Mouse (Mus musculus) hindbrain, embryonic 16.5 days (tissue): Measurements from ENCODE around the gene Phlda1. TPM values are rescaled to one million over a fixed set of nuclear protein-coding genes. Genes with fewer than 3 reads are reported as not detected.

Experiments
- ATAC-seq: fragments of 200-750 bp; cut with Nextera tagmentation; 2 replicates; pipeline ENCODE4 v1.8.0; 2017; ENCODE audit warnings: moderate TSS enrichment, moderate library complexity
- H3K27ac ChIP-seq: fragments of 300-500 bp; sonication (generic); 2 replicates; pipeline ENCODE4 v1.5.1; 2014; ENCODE audit warnings: low read depth, mild to moderate bottlenecking, control low read depth, low read length, moderate library complexity
- H3K27me3 ChIP-seq: fragments of 300-500 bp; sonication (generic); replicated peaks from 2 replicates; pipeline ENCODE4 v1.6.1; 2014; ENCODE audit warnings: low read length; ENCODE audit not compliant: control insufficient read depth, insufficient read depth
- H3K36me3 ChIP-seq: fragments of 300-500 bp; sonication (generic); 2 replicates; pipeline ENCODE4 v1.6.1; 2014; ENCODE audit warnings: mild to moderate bottlenecking, low read length, moderate library complexity, mixed read lengths; ENCODE audit not compliant: control insufficient read depth, insufficient read depth
- H3K4me1 ChIP-seq: fragments of 300-500 bp; sonication (generic); 2 replicates; pipeline ENCODE4 v1.6.1; 2014; ENCODE audit warnings: low read depth, low read length; ENCODE audit not compliant: control insufficient read depth, insufficient read depth
- H3K4me2 ChIP-seq: fragments of 300-500 bp; sonication (generic); 2 replicates; pipeline ENCODE4 v1.6.1; 2014; ENCODE audit warnings: mild to moderate bottlenecking, low read length, control low read depth, moderate library complexity
- H3K4me3 ChIP-seq: fragments of 300-500 bp; sonication (generic); 2 replicates; pipeline ENCODE4 v1.5.1; 2014; ENCODE audit warnings: mild to moderate bottlenecking, low read length, control low read depth, moderate library complexity
- H3K9ac ChIP-seq: fragments of 300-500 bp; sonication (generic); 2 replicates; pipeline ENCODE4 v1.6.1; 2014; ENCODE audit warnings: low read depth, mild to moderate bottlenecking, control low read depth, low read length, moderate library complexity
- H3K9me3 ChIP-seq: fragments of 300-500 bp; sonication (generic); 2 replicates; pipeline ENCODE4 v1.6.1; 2014; ENCODE audit warnings: mild to moderate bottlenecking, low read length, moderate library complexity; ENCODE audit not compliant: control insufficient read depth
- WGBS: fragments of 180-500 bp; shearing (Covaris S2); extraction: QIAGEN DNeasy Blood & Tissue Kit; methylation state at CpG from one replicate; pipeline ENCODE4 v1.1.7; 2014; 5-methylcytosine and 5-hydroxymethylcytosine counted together
- polyA plus RNA-seq: library from polyadenylated mRNA; unstranded; fragments of >200 nt; fragmentation: Nextera tagmentation; extraction: Ambion mirVana; gene quantifications from 2 replicates; pipeline ENCODE4 v1.2.1, GENCODE M21; 2015

Phlda1 gene
- 54.4 and 54.8 TPM in 2 replicates for polyA plus RNA-seq

DNA sequence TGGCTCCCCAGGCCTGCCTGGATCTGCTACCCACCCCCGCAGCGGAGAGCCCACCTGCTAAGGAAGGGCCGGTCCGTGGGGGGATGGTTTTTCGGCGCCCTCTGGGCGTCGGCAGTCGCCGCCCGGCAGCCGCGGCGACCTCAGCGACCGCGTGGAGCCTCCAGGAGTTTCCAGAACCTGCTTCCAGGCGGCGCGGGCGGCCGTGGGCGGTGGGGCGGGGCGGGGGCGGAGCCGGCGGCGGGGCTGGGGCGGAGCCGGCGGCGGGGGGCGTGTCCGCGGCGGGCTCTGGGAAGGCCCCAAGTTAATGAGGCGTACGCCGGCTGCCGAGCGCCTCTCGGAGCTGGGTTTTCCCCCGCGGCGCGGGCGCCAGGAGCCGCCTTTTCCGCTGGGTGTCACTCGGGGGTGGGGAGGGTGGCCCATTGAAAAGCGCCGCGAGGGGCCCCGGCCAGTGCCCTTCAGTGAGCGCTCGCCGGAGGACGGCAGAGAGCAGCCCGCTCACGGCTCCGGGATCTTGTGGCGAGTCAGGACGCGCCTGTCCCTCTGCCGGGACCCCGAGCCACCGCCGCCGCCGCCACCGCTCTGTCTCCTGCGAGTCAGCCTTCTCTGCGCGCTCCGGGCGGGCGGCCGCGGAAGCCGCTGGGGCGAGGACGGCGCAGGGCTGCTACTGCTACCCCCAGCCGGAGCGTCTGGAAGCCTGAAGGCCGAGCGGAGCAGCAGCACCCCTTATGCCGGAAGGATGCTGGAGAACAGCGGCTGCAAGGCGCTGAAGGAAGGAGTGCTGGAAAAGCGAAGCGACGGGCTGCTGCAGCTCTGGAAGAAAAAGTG lies at the start of gene Phlda1:
Phlda1 (plus strand) TSS at position 186 of the 825 bp plus-strand sequence.
- H3K4me1 ChIP-seq: peaks cover 10% of the 10 kb centered on the region
- peak; percentile 89 for ATAC-seq
- under 1% methylated on average over 57 of the region's 94 CpGs for WGBS

DNA sequence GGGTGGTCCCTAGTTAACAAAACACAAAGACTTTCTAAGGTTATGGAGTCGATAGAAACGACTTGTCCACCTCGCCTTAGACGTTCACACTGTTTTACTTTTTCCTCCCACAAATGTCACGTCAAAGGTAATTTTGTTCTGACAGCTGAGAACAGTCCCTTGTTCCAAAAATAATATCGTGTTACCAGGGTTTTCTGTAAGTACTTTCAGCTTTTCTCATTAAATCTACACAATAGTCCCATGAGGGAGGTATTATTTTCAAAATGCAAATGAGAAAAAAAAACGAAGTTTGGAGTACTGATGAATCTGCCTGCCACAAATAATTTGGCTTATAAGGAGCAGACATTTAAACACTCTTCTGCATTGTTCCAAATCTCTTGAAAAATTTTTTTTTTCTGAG lies 48.0 kb upstream of the Phlda1 start:
- H3K27me3 ChIP-seq: no peaks in the 10 kb centered on the region
- 63% methylated on average over 7 of the region's 7 CpGs for WGBS
- H3K9me3 ChIP-seq: no peaks in the 10 kb centered on the region
- H3K36me3 ChIP-seq: no peaks in the 10 kb centered on the region
- H3K4me2 ChIP-seq: no peak overlapping the region
- no peak overlapping the region for H3K4me3 ChIP-seq
- H3K4me1 ChIP-seq: 0 out of 2 replicates have a peak, but pooled peaks cover 4% of the 10 kb centered on the region
- no peak overlapping the region for H3K9ac ChIP-seq
- no peak for ATAC-seq
- no peak overlapping the region for H3K27ac ChIP-seq

More for the DNA sequence above, at the start of gene Phlda1:
- H3K9me3 ChIP-seq: no peaks in the 10 kb centered on the region
- H3K27me3 ChIP-seq: no peaks in the 10 kb centered on the region
- peak within 1 kb of the TSS; percentile 96 for H3K4me2 ChIP-seq
- no peaks in the 10 kb centered on the region for H3K36me3 ChIP-seq
- peak within 1 kb of the TSS; percentile 78 for H3K4me3 ChIP-seq
- peak within 1 kb of the TSS; percentile 93 for H3K9ac ChIP-seq
- peak within 1 kb of the TSS; percentile 94 for H3K27ac ChIP-seq

DNA sequence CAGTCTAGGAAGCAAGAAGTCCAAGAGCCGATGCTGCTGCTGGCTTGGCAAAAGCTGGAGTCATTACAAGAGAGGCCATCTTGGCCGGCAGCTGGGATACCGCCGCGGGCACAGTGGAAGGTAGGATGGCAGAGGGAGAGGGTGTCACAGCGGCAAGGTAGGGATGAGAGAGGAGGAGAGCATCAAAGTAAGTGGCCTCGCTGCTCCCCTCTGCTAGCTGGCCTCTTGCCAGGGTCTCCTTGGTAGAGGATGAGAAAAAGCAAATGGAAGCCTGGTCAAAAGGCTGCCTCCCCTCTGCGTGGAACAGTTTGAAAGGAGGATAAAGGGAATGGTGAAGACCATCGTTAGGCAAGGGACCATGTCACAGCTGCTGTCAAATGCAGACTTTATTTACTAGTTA lies 47.0 kb upstream of the Phlda1 start:
- Histone ChIP-seq H3K9ac (no peak overlapping the region), H3K4me2 (no peak overlapping the region), H3K36me3 (no peaks in the 10 kb centered on the region), H3K9me3 (no peaks in the 10 kb centered on the region), H3K4me1 (0 out of 2 replicates have a peak, but pooled peaks cover 4% of the 10 kb centered on the region), H3K27ac (no peak overlapping the region), H3K4me3 (no peak overlapping the region), H3K27me3 (no peaks in the 10 kb centered on the region)
- 58% methylated on average over 9 of the region's 9 CpGs for WGBS
- no peak for ATAC-seq

DNA sequence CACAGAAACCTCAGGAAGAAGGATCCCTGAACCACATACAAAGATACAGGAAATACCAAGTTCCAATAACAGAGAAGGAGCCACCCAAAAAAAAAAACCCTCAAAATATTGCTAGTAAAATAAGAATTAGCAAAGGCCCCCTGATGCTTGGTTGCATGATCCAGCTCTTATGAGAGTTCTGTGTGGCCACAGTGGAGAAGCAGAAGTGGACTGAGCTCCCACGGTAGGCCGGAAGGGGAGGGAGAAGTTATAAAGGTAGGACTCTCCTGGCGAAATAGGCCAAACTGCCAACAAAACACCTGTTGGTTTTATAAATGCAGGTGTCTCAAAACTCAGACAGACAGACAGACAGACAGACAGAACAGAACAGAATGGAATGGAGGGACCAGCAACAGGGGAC lies 46.2 kb upstream of the Phlda1 start:
- no peaks in the 10 kb centered on the region for H3K27me3 ChIP-seq
- H3K36me3 ChIP-seq: no peaks in the 10 kb centered on the region
- no peaks in the 10 kb centered on the region for H3K9me3 ChIP-seq
- no peak for ATAC-seq
- H3K9ac ChIP-seq: no peak overlapping the region
- H3K4me3 ChIP-seq: no peak overlapping the region
- H3K4me2 ChIP-seq: no peak overlapping the region
- WGBS: 84% methylated on average over 3 of the region's 3 CpGs
- no peak overlapping the region for H3K27ac ChIP-seq
- 0 out of 2 replicates have a peak, but pooled peaks cover 4% of the 10 kb centered on the region for H3K4me1 ChIP-seq

DNA sequence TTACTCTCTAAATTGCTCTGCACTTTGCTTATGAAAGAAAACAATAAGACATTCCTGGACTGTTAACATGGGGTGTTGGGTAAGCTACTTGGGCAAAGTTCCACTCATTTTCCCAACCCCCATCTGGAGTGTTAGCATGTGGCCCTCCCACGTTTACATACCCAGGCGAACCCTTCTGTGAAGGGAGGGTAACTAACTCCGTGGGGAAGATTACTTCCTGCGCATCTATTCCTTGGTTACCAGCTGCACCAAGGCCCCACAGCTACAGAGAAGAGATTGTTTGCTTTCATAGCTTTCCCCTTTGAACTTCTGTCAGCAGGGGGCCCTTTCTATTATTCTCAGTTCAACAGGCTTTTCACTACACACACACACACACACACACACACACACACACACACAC lies 45.7 kb upstream of the Phlda1 start:
- H3K9ac ChIP-seq: no peak overlapping the region
- no peaks in the 10 kb centered on the region for H3K9me3 ChIP-seq
- H3K36me3 ChIP-seq: no peaks in the 10 kb centered on the region
- no peak for ATAC-seq
- no peak overlapping the region for H3K4me2 ChIP-seq
- no peaks in the 10 kb centered on the region for H3K27me3 ChIP-seq
- no peak overlapping the region for H3K27ac ChIP-seq
- H3K4me1 ChIP-seq: 0 out of 2 replicates have a peak, but pooled peaks cover 4% of the 10 kb centered on the region
- 12% methylated on average over 4 of the region's 4 CpGs for WGBS
- H3K4me3 ChIP-seq: no peak overlapping the region

DNA sequence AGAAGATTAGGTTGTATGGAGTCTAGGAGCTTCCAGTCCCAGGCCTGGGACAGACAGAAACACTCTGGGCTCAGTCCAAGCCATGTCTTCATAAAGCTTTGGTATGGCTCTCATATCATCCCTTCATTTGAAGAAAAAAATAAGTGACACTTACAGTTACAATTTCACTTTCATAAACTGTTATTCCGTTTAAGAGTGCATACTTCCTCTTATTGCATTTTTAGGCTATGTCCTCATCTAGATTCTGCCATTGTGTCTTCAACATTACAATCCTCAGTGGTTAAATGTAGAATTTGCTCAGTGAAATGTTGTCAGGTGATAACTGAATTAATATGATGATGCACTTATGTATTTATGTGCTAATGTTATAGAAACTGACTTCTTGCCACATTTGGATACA lies 41.3 kb upstream of the Phlda1 start:
- no peak for ATAC-seq
- Histone ChIP-seq H3K36me3 (no peaks in the 10 kb centered on the region), H3K4me3 (no peak overlapping the region), H3K27me3 (no peaks in the 10 kb centered on the region), H3K27ac (no peak overlapping the region), H3K4me1 (0 out of 2 replicates have a peak, but pooled peaks cover 4% of the 10 kb centered on the region), H3K9me3 (no peaks in the 10 kb centered on the region), H3K9ac (no peak overlapping the region), H3K4me2 (no peak overlapping the region)
- WGBS: 84% methylated on average over 1 of the region's 1 CpGs

DNA sequence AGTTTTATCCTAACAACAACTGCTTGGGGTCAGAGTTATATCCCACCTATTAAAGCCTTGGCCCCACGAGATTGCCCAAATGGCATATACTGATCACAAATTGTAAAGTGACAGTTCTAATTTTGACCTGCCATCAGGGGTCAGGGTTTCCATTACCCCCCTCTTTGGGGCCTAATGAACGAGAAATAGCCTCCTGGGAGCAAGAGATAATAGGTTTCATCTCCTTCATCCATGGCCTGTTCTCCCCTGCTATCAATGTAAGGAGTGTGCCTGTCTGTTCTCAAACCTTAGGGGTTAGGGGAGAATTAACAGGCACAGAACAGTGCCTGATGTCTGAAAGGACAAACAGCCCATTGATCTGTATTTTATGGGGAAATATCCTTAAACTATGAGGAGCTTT lies 40.7 kb upstream of the Phlda1 start:
- WGBS: 44% methylated on average over 2 of the region's 2 CpGs
- Histone ChIP-seq H3K27ac (no peak overlapping the region), H3K9ac (no peak overlapping the region), H3K4me3 (no peak overlapping the region), H3K4me2 (no peak overlapping the region), H3K4me1 (no peaks in the 10 kb centered on the region), H3K9me3 (no peaks in the 10 kb centered on the region), H3K27me3 (no peaks in the 10 kb centered on the region), H3K36me3 (no peaks in the 10 kb centered on the region)
- ATAC-seq: no peak

DNA sequence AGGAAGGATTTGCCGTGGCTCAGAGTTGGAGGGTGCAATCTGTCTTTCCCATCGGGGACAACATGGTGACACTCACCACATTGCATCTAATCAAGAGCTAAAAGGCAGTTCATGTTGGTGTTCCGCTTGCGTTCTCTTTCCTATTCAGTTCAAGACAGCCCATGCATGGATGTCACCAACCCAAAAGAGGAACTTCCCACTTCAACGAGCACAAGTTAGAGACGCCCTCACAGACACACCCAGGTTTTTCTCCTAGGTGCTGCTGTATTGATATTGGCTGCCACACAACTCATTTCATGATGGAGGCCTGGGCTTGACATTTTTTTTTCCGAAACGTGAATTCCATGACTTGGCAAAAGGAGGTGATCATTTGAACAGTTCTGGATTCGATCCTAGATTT lies 34.9 kb upstream of the Phlda1 start:
- ATAC-seq: no peak
- H3K4me3 ChIP-seq: no peak overlapping the region
- no peak overlapping the region for H3K9ac ChIP-seq
- H3K4me1 ChIP-seq: peaks cover 14% of the 10 kb centered on the region
- no peaks in the 10 kb centered on the region for H3K36me3 ChIP-seq
- no peak overlapping the region for H3K4me2 ChIP-seq
- H3K9me3 ChIP-seq: no peaks in the 10 kb centered on the region
- H3K27ac ChIP-seq: no peak overlapping the region
- WGBS: 72% methylated on average over 9 of the region's 9 CpGs
- no peaks in the 10 kb centered on the region for H3K27me3 ChIP-seq

DNA sequence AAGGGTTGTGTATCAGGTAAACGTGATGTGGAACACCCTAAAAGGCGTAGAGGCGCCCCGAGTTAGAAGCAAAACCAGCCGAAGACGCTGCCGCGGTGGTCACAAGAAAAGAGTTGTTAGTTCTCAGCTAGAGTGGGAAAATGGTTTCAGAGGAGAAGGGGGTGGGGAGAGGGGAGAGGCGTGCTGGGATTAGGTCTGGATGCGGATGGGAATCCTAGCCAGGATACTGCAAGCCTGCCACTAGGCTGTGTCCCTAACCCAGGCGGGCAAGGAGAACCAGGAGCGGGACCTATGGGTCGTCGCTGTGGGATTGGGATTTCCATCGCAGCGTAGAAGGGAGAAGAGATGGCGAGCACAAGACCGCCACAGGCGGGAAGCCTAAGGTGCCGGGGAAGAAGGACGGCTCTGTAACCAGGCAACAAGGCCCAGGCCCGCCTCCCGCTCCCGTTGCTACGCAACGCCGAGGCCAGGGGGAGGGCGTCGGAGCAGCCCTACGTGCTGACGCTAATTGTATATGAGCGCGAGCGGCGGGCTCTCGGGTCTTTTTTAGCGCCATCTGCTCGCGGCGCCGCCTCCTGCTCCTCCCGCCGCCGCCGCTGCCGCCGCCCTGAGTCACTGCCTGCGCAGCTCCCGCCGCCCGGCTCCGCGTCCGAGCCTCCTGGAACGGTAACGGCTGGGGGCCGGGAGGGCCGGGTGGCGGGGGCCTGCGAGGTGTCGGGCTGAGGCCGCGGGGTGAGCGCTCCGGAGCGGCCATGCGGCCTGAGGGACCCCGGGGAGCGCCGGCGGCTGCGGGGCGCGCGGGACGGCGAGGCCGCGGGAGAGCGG lies 33.2 kb upstream of the Phlda1 start, which contains the start of gene Nap1l1:
Nap1l1 (plus strand) TSS at position 538 of the 825 bp plus-strand sequence.
- WGBS: under 1% methylated on average over 56 of the region's 80 CpGs
- peak; percentile 100 for ATAC-seq
- H3K27me3 ChIP-seq: no peaks in the 10 kb centered on the region
- H3K36me3 ChIP-seq: no peaks in the 10 kb centered on the region
- no peaks in the 10 kb centered on the region for H3K9me3 ChIP-seq
- H3K4me2 ChIP-seq: peak within 1 kb of the TSS; percentile 78
- H3K27ac ChIP-seq: peak within 1 kb of the TSS; percentile 96
- peaks cover 23% of the 10 kb centered on the region for H3K4me1 ChIP-seq
- H3K4me3 ChIP-seq: peak within 1 kb of the TSS; percentile 93
- peak within 1 kb of the TSS; percentile 99 for H3K9ac ChIP-seq
